Mouse (Mus musculus) heart, embryonic 13.5 days (tissue): ENCODE measurements around the gene Trim9. TPM values are rescaled to one million over a fixed set of nuclear protein-coding genes. Genes with fewer than 3 reads are reported as not detected.

Experiments used
- ATAC-seq: fragments of 200-750 bp; cut with Nextera tagmentation; 2 replicates; pipeline ENCODE4 v1.8.0; 2017; ENCODE audit warnings: moderate TSS enrichment; ENCODE audit not compliant: insufficient number of reproducible peaks, low FRiP score, low TSS enrichment; ENCODE audit errors: extremely low read depth
- H3K27ac ChIP-seq: fragments of 300-500 bp; sonication (generic); replicated peaks from 2 replicates; pipeline ENCODE4 v1.5.1; 2015; ENCODE audit warnings: moderate library complexity, mild to moderate bottlenecking, inconsistent platforms
- H3K27me3 ChIP-seq: fragments of 300-500 bp; sonication (generic); replicated peaks from 2 replicates; pipeline ENCODE4 v1.6.1; 2015; ENCODE audit warnings: mild to moderate bottlenecking, inconsistent platforms
- H3K36me3 ChIP-seq: fragments of 300-500 bp; sonication (generic); 2 replicates; pipeline ENCODE4 v1.6.1; 2015; ENCODE audit warnings: mild to moderate bottlenecking, inconsistent platforms
- H3K4me1 ChIP-seq: fragments of 300-500 bp; sonication (generic); 2 replicates; pipeline ENCODE4 v1.6.1; 2015; ENCODE audit warnings: inconsistent platforms
- H3K4me2 ChIP-seq: fragments of 300-500 bp; sonication (generic); 2 replicates; pipeline ENCODE4 v1.6.1; 2015; ENCODE audit warnings: inconsistent platforms, mild to moderate bottlenecking, moderate library complexity
- H3K4me3 ChIP-seq: fragments of 300-500 bp; sonication (generic); 2 replicates; pipeline ENCODE4 v1.5.1; 2015; ENCODE audit warnings: moderate library complexity, mild to moderate bottlenecking, inconsistent platforms
- H3K9ac ChIP-seq: fragments of 300-500 bp; sonication (generic); 2 replicates; pipeline ENCODE4 v1.6.1; 2015; ENCODE audit warnings: inconsistent platforms, mild to moderate bottlenecking, moderate library complexity
- H3K9me3 ChIP-seq: fragments of 300-500 bp; sonication (generic); 2 replicates; pipeline ENCODE4 v1.6.1; 2016; ENCODE audit warnings: inconsistent platforms
- WGBS: fragments of 180-500 bp; shearing (Covaris S2); methylation state at CpG from one replicate; pipeline ENCODE4 v1.1.7; 2015; ENCODE audit warnings: mixed read lengths; 5-methylcytosine and 5-hydroxymethylcytosine counted together
- polyA plus RNA-seq: library from polyadenylated mRNA; unstranded; fragments of >200 nt; fragmentation: Nextera tagmentation; extraction: Ambion mirVana; gene quantifications from 2 replicates; pipeline ENCODE4 v1.2.1, GENCODE M21; 2015

The Trim9 gene
- polyA plus RNA-seq, 1 experiment from 2014 or later: 0.57 TPM

- Histone ChIP-seq H3K4me2 (no peak overlapping the region), H3K4me3 (no peak overlapping the region), H3K36me3 (no peaks in the 10 kb centered on the region), H3K4me1 (peaks cover 37% of the 10 kb centered on the region), H3K27ac (no peak overlapping the region), H3K27me3 (no peaks in the 10 kb centered on the region), H3K9me3 (no peaks in the 10 kb centered on the region), H3K9ac (no peak overlapping the region)
- ATAC-seq: no peak
- 74% methylated on average over 10 of the region's 10 CpGs for WGBS
These were observed 97.7 kb downstream of the Trim9 start for GRCm38 (mm10) chr12:70249616-70250157.

- Histone ChIP-seq H3K9me3 (no peaks in the 10 kb centered on the region), H3K4me3 (no peak overlapping the region), H3K27ac (peak overlapping the region; percentile 37), H3K36me3 (no peaks in the 10 kb centered on the region), H3K4me1 (peaks cover 33% of the 10 kb centered on the region), H3K9ac (no peak overlapping the region), H3K27me3 (no peaks in the 10 kb centered on the region), H3K4me2 (no peak overlapping the region)
- 53% methylated on average over 15 of the region's 15 CpGs for WGBS
- ATAC-seq: no peak
These were observed 99.5 kb downstream of the Trim9 start for GRCm38 (mm10) chr12:70247683-70248474.

GRCm38 (mm10) chr12:70242550-70242949, 104.9 kb downstream of the Trim9 start:
- H3K27ac ChIP-seq: no peak overlapping the region
- H3K36me3 ChIP-seq: no peaks in the 10 kb centered on the region
- H3K4me1 ChIP-seq: peaks cover 15% of the 10 kb centered on the region
- H3K27me3 ChIP-seq: no peaks in the 10 kb centered on the region
- no peak for ATAC-seq
- no peak overlapping the region for H3K4me2 ChIP-seq
- no peak overlapping the region for H3K9ac ChIP-seq
- WGBS: 73% methylated on average over 7 of the region's 7 CpGs
- H3K4me3 ChIP-seq: no peak overlapping the region
- no peaks in the 10 kb centered on the region for H3K9me3 ChIP-seq

GRCm38 (mm10) chr12:70239741-70240140, 107.7 kb downstream of the Trim9 start:
- H3K27me3 ChIP-seq: no peaks in the 10 kb centered on the region
- ATAC-seq: no peak

GRCm38 (mm10) chr12:70238604-70239003, 108.8 kb downstream of the Trim9 start:
- Histone ChIP-seq H3K4me2 (no peak overlapping the region), H3K36me3 (no peaks in the 10 kb centered on the region), H3K4me3 (no peak overlapping the region), H3K27ac (no peak overlapping the region), H3K4me1 (peaks cover 11% of the 10 kb centered on the region; the same call in 1 of the 2 replicates), H3K9ac (no peak overlapping the region), H3K9me3 (no peaks in the 10 kb centered on the region), H3K27me3 (no peaks in the 10 kb centered on the region)
- no peak for ATAC-seq
- 71% methylated on average over 8 of the region's 8 CpGs for WGBS

More at GRCm38 (mm10) chr12:70239741-70240140, 107.7 kb downstream of the Trim9 start:
- Histone ChIP-seq H3K4me1 (peaks cover 10% of the 10 kb centered on the region; the same call in 1 of the 2 replicates), H3K9me3 (no peaks in the 10 kb centered on the region), H3K4me2 (no peak overlapping the region), H3K36me3 (no peaks in the 10 kb centered on the region), H3K27ac (no peak overlapping the region), H3K4me3 (no peak overlapping the region), H3K9ac (no peak overlapping the region)
- 59% methylated on average over 5 of the region's 5 CpGs for WGBS

- Histone ChIP-seq H3K4me3 (peak overlapping the region; percentile 46), H3K4me2 (peak overlapping the region; percentile 73), H3K36me3 (no peaks in the 10 kb centered on the region), H3K4me1 (peaks cover 22% of the 10 kb centered on the region), H3K27me3 (no peaks in the 10 kb centered on the region), H3K9me3 (no peaks in the 10 kb centered on the region), H3K27ac (no peak overlapping the region), H3K9ac (peak overlapping the region; percentile 70)
- ATAC-seq: no peak
- 11% methylated on average over 13 of the region's 13 CpGs for WGBS
These were observed 112.4 kb downstream of the Trim9 start for GRCm38 (mm10) chr12:70234938-70235484.

- no peaks in the 10 kb centered on the region for H3K27me3 ChIP-seq
- H3K9me3 ChIP-seq: no peaks in the 10 kb centered on the region
- no peak overlapping the region for H3K4me3 ChIP-seq
- H3K4me2 ChIP-seq: no peak overlapping the region
- no peak overlapping the region for H3K9ac ChIP-seq
- H3K27ac ChIP-seq: no peak overlapping the region
- no peaks in the 10 kb centered on the region for H3K36me3 ChIP-seq
- ATAC-seq: peak; percentile 51
- whole genome bisulfite sequencing: 20% methylated on average over 6 of the region's 6 CpGs
- H3K4me1 ChIP-seq: peaks cover 22% of the 10 kb centered on the region
These were observed 113.0 kb downstream of the Trim9 start for GRCm38 (mm10) chr12:70234411-70234810.

GRCm38 (mm10) chr12:70233637-70234315, 113.6 kb downstream of the Trim9 start:
- Histone ChIP-seq H3K9ac (no peak overlapping the region), H3K4me2 (no peak overlapping the region), H3K4me1 (peaks cover 22% of the 10 kb centered on the region), H3K27me3 (no peaks in the 10 kb centered on the region), H3K9me3 (no peaks in the 10 kb centered on the region), H3K27ac (no peak overlapping the region), H3K4me3 (no peak overlapping the region), H3K36me3 (no peaks in the 10 kb centered on the region)
- 78% methylated on average over 6 of the region's 6 CpGs for WGBS
- no peak for ATAC-seq

GRCm38 (mm10) chr12:70232020-70232544, 115.3 kb downstream of the Trim9 start:
- H3K27ac ChIP-seq: no peak overlapping the region
- H3K9me3 ChIP-seq: no peaks in the 10 kb centered on the region
- H3K4me2 ChIP-seq: no peak overlapping the region
- H3K4me3 ChIP-seq: no peak overlapping the region
- H3K9ac ChIP-seq: no peak overlapping the region
- no peaks in the 10 kb centered on the region for H3K36me3 ChIP-seq
- peaks cover 23% of the 10 kb centered on the region for H3K4me1 ChIP-seq
- no peak for ATAC-seq
- no peaks in the 10 kb centered on the region for H3K27me3 ChIP-seq
- WGBS: 39% methylated on average over 5 of the region's 5 CpGs

- no peak within 1 kb of the TSS for H3K27ac ChIP-seq
These were observed 116.1 kb downstream of the Trim9 start, which contains the start of gene Pygl for GRCm38 (mm10) chr12:70231294-70231693. Pygl (minus strand) TSS chr12:70231488.

GRCm38 (mm10) chr12:70228155-70228554, 119.3 kb downstream of the Trim9 start:
- Histone ChIP-seq H3K4me3 (peak overlapping the region; percentile 64), H3K4me1 (peaks cover 41% of the 10 kb centered on the region), H3K27me3 (no peaks in the 10 kb centered on the region), H3K9ac (peak overlapping the region; percentile 88), H3K4me2 (peak overlapping the region; percentile 91), H3K36me3 (no peaks in the 10 kb centered on the region), H3K27ac (peak overlapping the region; percentile 73), H3K9me3 (no peaks in the 10 kb centered on the region)
- no peak for ATAC-seq
- 59% methylated on average over 11 of the region's 11 CpGs for WGBS

More at GRCm38 (mm10) chr12:70231294-70231693, 116.1 kb downstream of the Trim9 start, which contains the start of gene Pygl:
- Histone ChIP-seq H3K4me2 (no peak within 1 kb of the TSS), H3K9ac (no peak within 1 kb of the TSS), H3K27me3 (no peaks in the 10 kb centered on the region), H3K4me3 (no peak within 1 kb of the TSS), H3K9me3 (no peaks in the 10 kb centered on the region), H3K36me3 (no peaks in the 10 kb centered on the region), H3K4me1 (peaks cover 31% of the 10 kb centered on the region)
- no peak for ATAC-seq
- WGBS: 72% methylated on average over 2 of the region's 2 CpGs
